Mouse (Mus musculus): Measurements from ENCODE around the gene Ube2h.

GRCm38 (mm10) chr6:30230246-30230645, 74.1 kb downstream of the Ube2h start:
- TF ChIP-seq CTCF (IDR thresholded peaks at IDR 0.05; ENCODE audit: control insufficient read depth, insufficient read depth, insufficient replicate concordance, low read depth, low read length) (no peak), POLR2A (IDR thresholded peaks at IDR 0.05; ENCODE audit: control insufficient read depth, low read depth, low read length) (no peak)
